Mouse (Mus musculus) retina, postnatal 7 days (tissue): ENCODE results near the gene Caprin1.

ENCODE experiments used
- DNase-seq: peaks from one replicate; pipeline ENCODE4 v3.0.0-alpha.2; 2012; ENCODE audit warnings: low read depth, low spot score

Caprin1 gene

GRCm38 (mm10) chr2:103728027-103728540, 69.4 kb downstream of the Caprin1 start:
- no peak for DNase-seq

- no peak for DNase-seq
Measured at GRCm38 (mm10) chr2:103724521-103724920, 72.9 kb downstream of the Caprin1 start.

- no peak for DNase-seq
Measured at GRCm38 (mm10) chr2:103719292-103719646, 78.2 kb downstream of the Caprin1 start.

GRCm38 (mm10) chr2:103718594-103719291, 78.7 kb downstream of the Caprin1 start:
- peak; percentile 73 for DNase-seq

GRCm38 (mm10) chr2:103714412-103714811, 83.0 kb downstream of the Caprin1 start:
- no peak for DNase-seq

GRCm38 (mm10) chr2:103713831-103714230, 83.6 kb downstream of the Caprin1 start:
- DNase-seq = no peak
